Mouse (Mus musculus) splenic B cell, adult 2 months (primary cell): Measurements from ENCODE around the gene Tbata.
A peak's percentile ranks its signal among the peaks of the same experiment; 100 is the strongest.

ENCODE experiments used
- DNase-seq: peaks from one replicate; pipeline ENCODE4 v3.0.0-alpha.2; 2011; ENCODE audit warnings: low read depth, low spot score
- H3K27me3 ChIP-seq: 2 replicates; pipeline ENCODE4 v1.6.1; 2012; ENCODE audit warnings: mild to moderate bottlenecking, low read length, moderate library complexity, mixed read lengths; ENCODE audit not compliant: control insufficient read depth, poor library complexity, insufficient read depth, severe bottlenecking
- H3K36me3 ChIP-seq: 2 replicates; pipeline ENCODE4 v1.6.1; 2012; ENCODE audit warnings: mild to moderate bottlenecking, low read length, moderate library complexity, mixed read lengths; ENCODE audit not compliant: control insufficient read depth, poor library complexity, insufficient read depth, severe bottlenecking

The Tbata gene

DNA sequence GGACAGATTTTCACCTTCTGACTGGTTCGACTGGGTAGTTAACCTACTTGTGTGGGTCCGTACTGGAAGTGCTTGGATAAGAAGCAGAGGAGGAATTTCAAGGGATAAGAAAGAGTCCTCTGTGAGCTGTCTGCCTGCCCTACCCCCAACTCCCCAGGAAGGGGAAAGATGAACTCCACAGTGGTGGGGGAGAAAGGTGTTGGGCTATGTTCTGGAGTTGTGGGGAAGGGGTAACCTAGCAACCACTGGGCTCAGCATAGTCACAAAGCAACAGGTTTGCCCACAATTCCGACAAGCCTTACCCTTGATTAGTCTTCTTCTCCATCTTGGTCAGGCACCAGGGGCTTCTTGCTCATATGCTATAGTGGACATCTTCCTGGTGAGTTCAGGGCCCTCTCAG lies at the start of gene Tbata:
Gene Tbata, plus strand, starts transcription at position 301 of the 400 bp plus-strand sequence.
- no peak for DNase-seq
- Histone ChIP-seq H3K36me3 (no peaks in the 10 kb centered on the region), H3K27me3 (no peaks in the 10 kb centered on the region)

DNA sequence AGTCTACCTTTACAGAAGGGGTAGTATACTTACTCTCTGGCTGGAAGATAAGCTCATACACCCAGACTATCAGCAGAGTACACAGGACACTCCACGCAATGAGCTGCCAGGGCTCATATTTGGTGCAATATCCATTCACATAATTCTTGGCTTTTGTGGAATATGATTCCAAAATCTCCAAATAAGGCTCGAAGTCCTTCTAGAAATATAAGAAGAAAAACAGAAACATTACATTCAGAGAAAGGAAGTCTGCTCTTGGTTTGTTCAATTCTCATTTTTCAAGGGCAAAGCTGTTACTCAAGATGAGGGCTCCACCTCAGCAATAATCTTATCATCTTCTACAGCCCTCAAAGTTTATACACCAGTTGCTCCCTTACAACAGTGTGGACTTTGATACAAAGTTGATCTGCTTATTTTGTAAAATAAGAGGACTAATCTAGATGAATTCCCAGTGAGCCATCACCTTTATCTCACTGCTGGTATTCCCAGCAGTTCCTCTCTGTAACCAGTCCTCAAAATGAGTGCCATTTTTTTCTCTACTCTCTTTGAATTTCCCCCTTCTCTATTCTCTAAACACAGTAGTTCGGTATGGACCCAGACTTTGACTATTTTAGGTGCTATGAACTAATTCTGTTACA lies 48.4 kb upstream of the Tbata start:
- Histone ChIP-seq H3K27me3 (no peaks in the 10 kb centered on the region), H3K36me3 (no peaks in the 10 kb centered on the region)
- no peak for DNase-seq

DNA sequence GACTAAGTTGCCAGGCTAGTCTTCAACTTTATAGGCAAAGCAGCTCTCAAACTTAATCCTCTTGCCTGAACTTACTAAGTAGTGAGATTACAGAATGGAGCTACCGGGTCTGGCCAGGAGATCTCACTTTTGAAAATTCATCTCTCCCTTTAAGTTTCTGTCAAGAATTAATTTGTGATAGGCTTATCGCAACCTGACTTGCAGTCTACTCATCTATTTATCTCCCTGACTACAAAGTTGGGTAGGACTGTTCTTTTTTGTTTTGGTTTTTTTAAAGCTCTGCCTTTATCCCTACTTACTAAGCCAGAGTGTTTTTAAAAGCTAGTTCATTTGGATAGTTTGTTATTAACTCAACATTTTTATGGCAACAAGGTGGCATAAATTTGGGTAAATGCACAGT lies 47.3 kb upstream of the Tbata start:
- no peaks in the 10 kb centered on the region for H3K36me3 ChIP-seq
- DNase-seq: no peak
- no peaks in the 10 kb centered on the region for H3K27me3 ChIP-seq

DNA sequence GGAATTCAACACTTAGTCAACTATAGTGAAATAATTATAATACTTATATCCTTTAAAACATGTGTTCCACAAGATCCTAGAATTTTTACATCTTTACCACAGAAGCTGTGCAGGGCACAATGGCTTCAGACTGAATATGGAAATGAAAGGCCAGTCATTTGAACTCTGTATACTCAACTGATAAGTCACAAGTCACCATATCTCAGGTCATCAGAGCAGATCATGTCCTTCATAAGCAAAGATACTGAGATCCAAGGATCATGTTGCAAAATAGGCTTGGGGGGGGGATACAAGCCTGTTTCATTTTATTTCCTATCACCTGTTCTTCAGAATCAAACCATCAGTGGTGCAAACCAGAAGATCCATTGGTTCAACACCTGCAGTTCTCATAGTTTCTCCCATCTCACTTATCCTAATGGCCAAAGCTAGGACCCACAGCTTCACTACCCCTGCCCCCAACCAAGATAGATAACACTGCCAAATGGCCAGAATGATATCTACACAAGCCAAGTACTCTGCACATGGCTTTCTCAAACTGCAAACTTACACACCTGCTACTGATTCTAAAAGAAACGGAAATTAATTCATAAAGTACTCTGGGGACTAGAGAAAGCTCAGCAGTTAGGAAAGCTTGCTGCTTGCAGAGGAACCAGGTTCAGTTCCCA lies 42.9 kb upstream of the Tbata start:
- no peaks in the 10 kb centered on the region for H3K27me3 ChIP-seq
- H3K36me3 ChIP-seq: no peaks in the 10 kb centered on the region
- DNase-seq: no peak

DNA sequence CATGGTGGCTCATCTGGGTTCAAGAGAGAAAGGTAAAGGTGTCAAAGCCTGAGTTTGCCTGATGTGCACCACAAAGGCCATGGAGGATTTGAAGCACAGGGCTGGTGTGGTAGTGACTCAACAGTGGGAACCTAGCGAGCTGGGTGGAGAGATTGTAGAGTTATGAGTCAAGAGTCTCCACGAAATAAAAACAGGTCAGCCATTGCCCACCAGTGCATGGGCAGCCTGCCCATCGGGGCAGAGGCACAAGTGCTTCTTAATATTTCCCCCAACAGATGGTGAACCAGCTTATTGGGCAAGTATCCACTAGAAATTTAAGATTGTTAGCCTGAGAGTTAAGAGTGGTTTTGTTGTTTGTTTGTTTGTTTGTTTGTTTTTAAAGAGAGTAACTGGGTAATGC lies 40.8 kb upstream of the Tbata start:
- H3K36me3 ChIP-seq: no peaks in the 10 kb centered on the region
- DNase-seq: no peak

DNA sequence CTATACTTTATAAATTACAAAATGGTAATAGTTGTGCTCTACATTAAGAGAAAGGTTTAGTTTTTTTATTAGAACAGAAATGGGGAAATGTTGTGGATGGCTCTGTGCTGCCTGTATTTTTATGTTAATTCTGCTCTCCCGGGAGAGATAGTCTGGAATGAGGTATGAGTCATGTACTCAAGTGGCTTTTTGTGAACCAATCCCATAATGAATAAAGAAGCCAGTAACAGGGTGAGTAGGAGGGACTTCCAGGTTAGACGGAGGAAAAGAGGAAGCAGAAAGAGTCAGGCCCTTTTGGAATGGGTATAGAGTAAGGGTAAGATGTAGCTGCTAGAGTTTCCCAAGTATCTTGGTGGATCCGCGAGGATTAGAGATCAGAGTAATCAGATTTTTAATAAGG lies 37.7 kb upstream of the Tbata start:
- no peaks in the 10 kb centered on the region for H3K36me3 ChIP-seq
- DNase-seq: no peak
- no peaks in the 10 kb centered on the region for H3K27me3 ChIP-seq

More for the DNA sequence above, 40.8 kb upstream of the Tbata start:
- no peaks in the 10 kb centered on the region for H3K27me3 ChIP-seq

DNA sequence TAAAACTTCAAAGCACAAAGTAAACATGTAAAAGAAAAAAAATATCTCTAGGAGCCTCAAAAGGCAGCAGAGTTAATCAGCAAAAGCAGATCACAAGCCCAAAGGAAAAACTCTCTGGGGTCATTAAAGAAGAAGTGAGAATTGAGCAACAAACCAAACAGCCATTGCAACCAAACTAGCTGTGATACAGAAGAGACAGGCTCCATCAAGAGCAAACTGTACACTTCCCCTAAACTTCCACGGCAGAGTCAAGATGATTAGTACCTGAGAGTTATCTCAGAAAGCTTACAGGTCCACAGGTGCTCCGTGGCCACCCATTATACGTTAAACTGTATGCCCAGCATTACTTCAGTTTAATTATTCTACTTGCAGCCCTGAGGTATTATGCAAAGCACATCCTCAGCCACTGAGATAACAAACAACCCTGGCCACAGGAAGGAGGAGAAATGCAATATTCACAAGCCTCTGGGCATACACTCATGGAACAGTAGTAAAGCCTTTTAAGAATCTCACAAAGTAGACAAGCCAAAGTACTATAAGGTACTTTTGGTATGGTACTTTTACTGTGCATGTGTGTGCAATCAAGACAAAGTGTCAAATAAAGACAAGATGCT lies 36.4 kb upstream of the Tbata start:
- Histone ChIP-seq H3K36me3 (no peaks in the 10 kb centered on the region), H3K27me3 (no peaks in the 10 kb centered on the region)
- peak; percentile 43 for DNase-seq

DNA sequence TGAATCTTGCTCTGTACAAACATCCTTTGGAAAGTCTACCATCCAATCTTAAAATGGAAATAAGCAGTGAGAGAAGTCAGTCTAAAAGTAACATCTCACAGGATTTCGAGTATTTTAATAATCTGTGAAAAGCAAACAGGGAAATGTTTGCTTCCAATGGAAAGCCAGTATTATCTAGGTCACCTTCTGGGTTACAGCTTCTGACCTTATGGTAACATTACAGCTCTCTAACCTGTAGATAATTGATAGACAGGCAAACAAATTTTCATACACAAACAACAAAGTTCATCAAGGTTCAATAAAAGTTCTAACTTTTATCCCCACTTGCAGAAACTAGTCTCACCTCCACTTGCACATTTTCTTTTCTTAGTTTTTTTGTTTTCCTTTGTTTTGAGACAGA lies 34.2 kb upstream of the Tbata start:
- no peak for DNase-seq
- Histone ChIP-seq H3K27me3 (no peaks in the 10 kb centered on the region), H3K36me3 (no peaks in the 10 kb centered on the region)

DNA sequence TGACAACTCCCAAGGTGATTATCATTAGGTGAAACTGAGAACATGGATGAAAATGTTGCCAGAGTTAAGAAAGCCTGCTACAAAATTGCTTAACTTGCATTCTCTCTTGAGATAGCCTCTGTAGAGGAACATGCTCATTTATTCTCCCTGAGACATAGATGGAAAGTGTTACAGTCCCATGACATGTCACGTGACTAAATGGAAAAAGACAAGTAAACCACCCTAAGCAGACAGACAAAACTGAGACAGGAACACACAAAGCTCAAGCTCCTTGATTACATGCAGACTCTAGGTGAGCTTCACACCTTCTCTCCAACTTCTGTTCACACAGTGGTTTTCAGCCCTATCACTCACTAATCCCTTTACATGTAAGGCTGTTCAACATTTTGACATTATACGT lies 28.4 kb upstream of the Tbata start:
- no peaks in the 10 kb centered on the region for H3K36me3 ChIP-seq
- DNase-seq: peak; percentile 44
- H3K27me3 ChIP-seq: no peaks in the 10 kb centered on the region

DNA sequence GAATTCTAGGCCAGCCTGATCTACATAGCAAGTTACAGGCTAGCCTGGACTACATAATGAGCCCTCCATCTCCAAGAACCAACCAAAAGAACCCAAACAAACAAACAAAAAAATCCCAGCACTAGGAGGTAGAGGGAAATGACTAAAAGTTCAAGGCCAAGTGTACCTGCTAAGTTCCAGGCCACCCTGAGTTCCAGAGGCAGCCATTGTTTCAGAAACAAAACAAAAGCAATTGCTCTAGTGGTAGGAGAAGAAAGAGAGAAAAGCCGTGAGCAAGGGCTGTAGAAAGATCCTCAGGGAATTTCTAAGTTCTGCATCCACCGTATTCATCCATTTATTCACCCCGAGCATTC lies 26.0 kb upstream of the Tbata start:
- Histone ChIP-seq H3K27me3 (no peaks in the 10 kb centered on the region), H3K36me3 (no peaks in the 10 kb centered on the region)
- no peak for DNase-seq

DNA sequence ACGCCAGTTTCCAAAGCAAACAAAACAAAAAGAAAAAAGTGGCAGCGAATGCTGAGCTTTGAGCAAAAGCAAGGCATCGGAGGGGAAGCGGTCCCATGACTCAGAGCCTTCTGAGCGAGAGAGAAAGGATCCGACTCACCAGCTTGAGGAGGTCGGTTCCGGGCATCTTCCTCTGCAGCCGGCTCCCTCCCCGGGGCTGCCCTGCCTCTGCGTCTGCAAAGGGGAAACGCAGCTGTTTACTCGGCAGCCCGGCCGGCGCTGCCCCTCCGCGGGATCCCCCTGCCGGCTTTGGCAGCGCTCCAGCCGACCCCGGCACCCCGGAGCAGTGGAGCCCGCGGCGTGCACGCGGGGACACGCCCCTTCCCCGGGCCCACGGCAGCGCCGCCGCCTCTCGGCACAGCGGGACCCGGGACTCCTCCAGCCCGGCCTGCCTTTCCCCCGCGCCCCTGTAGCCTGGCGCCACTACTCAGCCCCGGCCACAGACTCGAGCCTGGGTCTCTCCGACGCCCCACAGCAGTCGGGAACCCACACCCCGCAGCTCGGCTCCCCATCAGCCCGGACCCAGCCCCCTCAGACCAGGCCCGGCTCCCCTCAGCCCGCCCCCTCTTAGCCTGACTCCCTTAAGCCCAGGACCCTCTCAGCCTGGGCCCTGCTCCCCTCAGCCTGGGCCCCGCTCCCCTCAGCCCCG lies 25.5 kb upstream of the Tbata start:
- Histone ChIP-seq H3K27me3 (no peaks in the 10 kb centered on the region), H3K36me3 (no peaks in the 10 kb centered on the region)
- peak; percentile 80 for DNase-seq

DNA sequence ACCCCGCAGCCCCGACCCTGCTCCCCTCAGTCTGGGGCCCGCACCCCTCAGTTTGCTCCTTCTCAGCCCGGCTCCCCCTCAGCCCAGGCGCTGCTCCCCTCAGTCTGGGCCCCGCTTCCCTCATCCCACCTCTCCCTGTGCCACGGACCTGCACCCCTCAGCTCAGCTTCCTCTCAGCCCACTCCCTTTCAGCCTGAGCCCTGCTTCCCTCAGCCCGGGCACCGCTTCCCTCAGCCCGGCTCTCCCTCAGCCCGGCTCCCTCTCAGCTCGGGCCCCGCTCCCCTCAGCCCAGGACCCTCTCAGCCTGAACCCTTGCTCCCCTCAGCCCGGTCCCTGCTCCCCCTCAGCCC lies 25.0 kb upstream of the Tbata start:
- H3K36me3 ChIP-seq: no peaks in the 10 kb centered on the region
- no peaks in the 10 kb centered on the region for H3K27me3 ChIP-seq
- DNase-seq: peak; percentile 35

DNA sequence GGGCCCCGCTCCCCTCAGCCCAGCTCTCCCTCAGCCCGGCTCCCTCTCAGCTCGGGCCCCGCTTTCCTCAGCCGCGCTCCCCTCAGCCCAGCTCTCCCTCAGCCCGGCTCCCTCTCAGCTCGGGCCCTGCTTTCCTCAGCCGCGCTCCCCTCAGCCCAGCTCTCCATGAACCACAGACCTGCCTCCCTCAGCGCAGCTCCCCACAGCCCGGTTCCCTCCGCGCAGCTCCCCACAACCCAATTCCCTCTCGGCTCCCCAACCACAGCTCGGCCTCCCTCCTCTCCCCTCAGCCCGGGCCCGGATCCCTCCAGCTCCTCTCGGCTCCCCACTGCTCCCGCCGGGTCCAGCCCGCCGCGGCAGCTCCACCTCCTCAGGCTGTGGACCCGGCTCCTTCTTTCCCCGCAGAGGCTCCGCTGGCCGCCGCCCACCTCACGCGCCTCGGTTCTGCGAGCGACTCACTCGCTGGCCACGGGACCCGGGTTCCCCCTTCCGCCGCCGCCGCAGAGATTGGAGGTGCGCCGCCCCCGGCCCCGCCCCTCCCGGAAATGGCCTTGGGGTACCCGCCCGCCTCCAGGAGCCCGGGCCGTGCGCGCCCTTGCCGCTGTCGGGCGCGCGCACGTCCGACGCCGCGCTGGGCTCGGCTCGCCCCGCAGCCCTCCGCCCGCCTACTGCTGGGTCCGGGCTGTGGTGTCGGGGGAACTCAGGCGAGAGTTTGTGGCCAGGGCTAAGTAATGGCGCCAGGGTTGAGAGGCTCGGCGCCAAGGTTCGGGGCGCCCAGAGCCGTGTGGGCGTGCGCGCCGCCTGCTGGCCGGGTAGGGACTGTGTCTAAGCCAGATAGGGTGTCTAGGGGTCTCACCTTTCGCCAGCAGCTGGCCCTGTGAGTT lies 24.4 kb upstream of the Tbata start, which contains the start of gene Sgpl1:
Gene Sgpl1, minus strand, starts transcription at position 547 of the 884 bp plus-strand sequence.
- Histone ChIP-seq H3K27me3 (no peaks in the 10 kb centered on the region), H3K36me3 (no peaks in the 10 kb centered on the region)
- DNase-seq: peak; percentile 94

DNA sequence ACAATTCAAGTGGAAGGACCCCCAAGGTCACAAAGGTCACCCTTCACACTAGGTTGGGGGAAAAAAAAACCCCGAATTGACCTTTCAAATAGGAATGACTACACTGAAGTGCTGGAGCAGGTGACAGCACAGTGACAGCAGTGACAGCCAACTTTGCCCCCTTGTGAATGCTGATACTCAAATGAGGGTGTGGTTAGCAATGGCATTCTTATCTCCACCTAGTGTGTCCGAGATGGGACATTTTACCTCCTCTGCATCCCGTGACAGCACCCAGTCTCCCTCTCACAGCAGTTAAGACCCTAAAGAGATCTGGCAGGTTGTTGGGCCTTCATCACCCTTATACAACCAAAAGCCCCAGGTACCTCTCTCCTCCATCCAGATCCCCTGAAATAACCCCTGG lies 22.3 kb upstream of the Tbata start:
- H3K36me3 ChIP-seq: no peaks in the 10 kb centered on the region
- no peaks in the 10 kb centered on the region for H3K27me3 ChIP-seq
- no peak for DNase-seq
